Mouse (Mus musculus) ES-Bruce4 (cell line): ENCODE results near the gene Hist1h3b.

Experiments used
- CTCF ChIP-seq: IDR thresholded peaks from one replicate; pipeline ENCODE4 v1.8.1; 2011; ENCODE audit warnings: low read depth, low read length
- EP300 ChIP-seq: IDR thresholded peaks from 2 replicates; pipeline ENCODE4 v1.6.1; 2011; ENCODE audit warnings: low read depth, low read length; ENCODE audit not compliant: insufficient read depth
- POLR2A ChIP-seq: IDR thresholded peaks from one replicate; pipeline ENCODE4 v1.8.1; 2011; ENCODE audit warnings: low read length; ENCODE audit not compliant: insufficient read depth

DNA sequence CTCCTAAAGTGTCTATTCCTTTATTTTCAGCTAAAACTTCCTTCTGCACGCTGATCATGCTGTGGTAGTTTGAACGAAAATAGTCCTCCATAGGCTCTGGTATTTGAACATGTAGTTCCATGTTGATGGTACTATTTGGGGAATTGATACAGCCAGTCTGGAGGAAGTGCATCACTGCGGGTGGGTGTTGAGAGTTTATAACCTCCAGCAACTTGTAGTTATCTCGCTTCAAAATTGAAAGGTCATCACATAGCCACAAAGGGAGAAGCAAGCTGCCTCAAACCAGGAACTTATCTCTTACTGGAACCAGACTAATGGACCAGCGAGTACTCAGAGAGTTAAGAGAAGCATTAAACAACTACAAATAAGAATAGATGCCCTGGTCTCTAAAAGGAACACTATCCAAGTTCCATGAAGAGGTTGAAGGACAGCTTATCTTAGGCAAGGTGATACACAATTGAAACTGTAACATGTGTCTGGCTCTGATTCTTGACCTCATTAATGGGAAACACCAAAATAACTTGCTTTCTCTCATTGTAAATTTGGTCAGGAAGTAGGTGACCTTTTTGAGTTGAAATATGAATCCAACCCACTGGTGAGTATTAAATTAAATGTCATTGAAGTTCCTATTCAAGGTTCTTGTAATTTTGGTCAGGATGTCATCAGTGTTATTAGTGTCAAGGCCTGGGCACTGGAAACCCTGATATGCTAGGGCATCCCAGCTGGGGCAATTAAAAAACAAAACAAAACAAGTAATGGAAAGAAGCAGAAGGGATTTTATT, 35.6 kb upstream of the Hist1h3b start:
- no peak for TF ChIP-seq POLR2A
- no peak for TF ChIP-seq CTCF
- TF ChIP-seq EP300: no peak
